Mouse (Mus musculus): ENCODE results near the gene Hmga2.
"Not testable (repeated sequence)": the region's sequence is repeated elsewhere in the genome, so short reads cannot be mapped to it uniquely, and the experiment has no call there.

The Hmga2 gene

GRCm38 (mm10) chr10:120391971-120392716 is 84.1 kb downstream of the Hmga2 start:
- no peak for DNase-seq (ENCODE audit: low spot score)

DNA sequence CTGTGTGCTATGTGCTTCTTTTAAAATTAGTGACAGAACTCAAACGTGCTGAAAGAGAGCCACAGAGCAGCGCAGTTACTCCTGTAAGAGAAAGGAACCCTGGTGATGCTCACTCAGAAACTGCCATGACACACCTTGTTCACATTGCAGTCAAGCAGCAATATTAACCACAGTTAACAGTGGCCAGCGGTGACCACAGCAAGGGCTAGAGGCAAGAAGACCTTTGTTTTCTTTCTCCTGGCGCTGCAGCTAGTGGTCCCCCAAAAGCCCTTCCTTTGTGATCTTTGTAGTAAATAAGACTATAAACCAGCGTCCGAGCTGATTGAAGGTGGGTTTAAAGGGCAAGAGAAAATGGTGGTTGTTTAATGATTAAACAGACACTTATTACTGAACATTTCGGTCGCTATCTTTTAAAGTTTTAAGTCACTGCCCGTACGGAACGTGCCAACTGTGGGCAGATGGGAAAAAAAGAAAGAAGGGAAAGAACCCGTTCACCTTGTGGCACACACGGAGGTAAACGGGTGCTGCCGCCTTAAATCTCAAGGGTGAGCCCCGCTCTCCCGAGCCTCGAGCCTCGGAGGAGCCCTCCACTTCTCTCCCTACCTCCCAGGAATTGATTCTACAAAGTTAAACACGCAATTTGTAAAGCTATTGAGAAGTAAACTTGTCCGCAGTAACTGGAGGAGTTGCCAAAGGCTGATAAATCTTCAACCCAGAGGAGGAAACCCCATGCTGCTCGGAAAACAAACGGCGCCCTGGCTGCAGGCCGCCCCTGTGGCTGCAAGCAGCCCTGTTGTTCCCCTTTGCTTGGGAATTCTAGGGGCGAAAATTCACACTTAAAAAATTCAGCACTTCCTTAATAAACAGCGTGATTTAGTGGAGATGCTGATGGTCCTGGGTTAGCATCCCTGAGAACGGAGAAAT is 85.1 kb downstream of the Hmga2 start:
- no peak for DNase-seq (ENCODE audit: low spot score)

- no peak for DNase-seq (ENCODE audit: low spot score)
Observed at GRCm38 (mm10) chr10:120389707-120390106, 86.6 kb downstream of the Hmga2 start.

DNA sequence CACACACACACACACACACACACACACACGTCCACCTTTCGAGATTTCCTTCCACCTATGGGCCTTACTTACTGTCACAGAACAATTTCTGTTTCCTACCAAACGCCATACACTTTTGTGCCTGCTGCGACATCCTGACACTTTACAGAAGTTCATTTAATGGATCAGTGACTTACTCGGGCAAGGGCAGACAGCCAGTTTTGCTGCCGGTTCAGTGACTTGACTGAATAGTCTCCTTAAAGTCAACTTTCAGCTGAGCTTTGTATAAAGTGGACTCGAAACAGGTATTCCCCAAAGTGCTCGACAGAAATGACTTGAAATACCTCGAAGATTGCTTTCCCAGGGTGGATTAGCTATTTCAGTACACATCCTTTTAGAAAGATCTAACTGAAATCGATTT is 87.3 kb downstream of the Hmga2 start:
- no peak for DNase-seq (ENCODE audit: low spot score)

- no peak for DNase-seq (ENCODE audit: low spot score)
Observed at GRCm38 (mm10) chr10:120388400-120388871, 87.8 kb downstream of the Hmga2 start.

GRCm38 (mm10) chr10:120387105-120387504 is 89.2 kb downstream of the Hmga2 start:
- no peak for DNase-seq (ENCODE audit: low spot score)

- no peak for DNase-seq (ENCODE audit: low spot score)
Observed at GRCm38 (mm10) chr10:120384797-120385600, 91.3 kb downstream of the Hmga2 start.

GRCm38 (mm10) chr10:120384040-120384439 is 92.2 kb downstream of the Hmga2 start:
- no peak for DNase-seq (ENCODE audit: low spot score)

DNA sequence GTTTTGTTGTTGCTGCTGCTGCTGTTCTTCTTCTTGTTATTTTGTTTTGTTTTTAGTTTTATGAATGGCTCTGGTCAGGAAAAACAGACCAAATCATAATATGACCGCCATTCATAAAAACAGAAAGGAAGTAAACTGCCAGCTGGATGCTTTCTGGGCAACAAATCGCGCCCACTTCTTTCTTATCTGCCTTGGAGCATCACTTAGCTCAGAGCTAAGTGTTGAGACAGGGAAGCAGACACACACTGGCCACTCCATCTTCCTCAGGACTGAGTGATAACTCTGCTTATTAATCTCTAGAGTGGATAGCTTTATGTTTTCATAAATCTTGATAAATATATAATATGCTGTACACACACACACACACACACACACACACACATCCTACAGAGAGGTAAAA is 98.5 kb downstream of the Hmga2 start:
- DNase-seq (ENCODE audit: low spot score): no peak

DNA sequence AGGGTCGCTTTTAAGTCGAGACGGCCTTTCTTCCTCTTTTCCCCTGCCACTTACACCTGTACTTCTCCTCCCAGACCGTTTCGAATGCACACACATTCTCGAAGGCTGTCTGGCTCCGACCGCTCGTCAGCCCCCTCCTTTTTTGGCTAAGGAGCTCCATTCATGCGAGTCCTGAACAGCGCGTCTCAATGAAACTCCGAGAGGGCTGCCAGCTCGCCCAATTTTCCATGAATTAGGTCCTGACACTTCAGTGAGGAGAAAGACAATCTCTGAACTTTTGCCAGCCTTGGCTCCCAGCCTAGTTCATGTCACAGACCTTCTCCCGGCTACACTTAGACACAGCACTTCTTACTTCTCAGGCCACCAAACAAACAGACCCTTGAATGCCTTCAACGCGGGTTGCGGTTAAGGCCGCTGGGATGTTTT is 98.9 kb downstream of the Hmga2 start:
- DNase-seq (ENCODE audit: low spot score): peak; percentile 80

GRCm38 (mm10) chr10:120375438-120375837 is 100.8 kb downstream of the Hmga2 start:
- no peak for DNase-seq (ENCODE audit: low spot score)

- DNase-seq (ENCODE audit: low spot score): no peak
Observed at GRCm38 (mm10) chr10:120371215-120371614, 105.1 kb downstream of the Hmga2 start.

- no peak for DNase-seq (ENCODE audit: low spot score)
Observed at GRCm38 (mm10) chr10:120369187-120369805, 107.0 kb downstream of the Hmga2 start.

GRCm38 (mm10) chr10:120366173-120366592 is 110.1 kb downstream of the Hmga2 start:
- DNase-seq (ENCODE audit: low spot score): not testable (repeated sequence)

GRCm38 (mm10) chr10:120365380-120366172 is 110.7 kb downstream of the Hmga2 start:
- no peak for DNase-seq (ENCODE audit: low spot score)

DNA sequence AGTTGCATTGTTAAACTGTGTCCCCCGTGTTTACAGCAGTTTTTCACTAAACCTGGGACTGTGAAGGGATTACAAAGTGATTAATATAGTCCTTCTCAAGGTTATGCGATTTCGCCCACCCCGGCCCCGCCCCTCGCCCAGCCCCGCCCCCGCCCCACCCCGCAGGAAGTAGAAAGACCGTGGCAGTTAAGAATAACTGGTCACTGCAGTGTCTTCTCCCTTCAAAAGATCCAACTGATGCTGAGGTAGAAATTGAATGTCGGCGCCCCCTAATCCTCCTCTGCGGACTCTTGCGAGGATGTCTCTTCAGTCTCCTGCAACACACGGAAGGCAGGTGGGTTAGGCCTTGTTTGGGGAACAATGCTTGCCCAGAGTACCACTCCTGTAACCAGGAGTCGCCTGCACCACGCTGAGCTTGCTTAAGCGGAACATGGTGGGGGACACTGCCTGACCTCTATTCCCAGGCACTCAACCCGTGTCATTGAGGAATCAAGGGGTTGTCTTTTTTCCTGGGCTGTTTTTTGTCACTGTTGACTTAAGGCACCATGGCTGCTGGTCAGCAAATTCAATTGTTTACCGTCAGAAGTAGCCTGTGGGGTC is 112.2 kb downstream of the Hmga2 start:
- no peak for DNase-seq (ENCODE audit: low spot score)

- not testable (repeated sequence) for DNase-seq (ENCODE audit: low spot score)
Observed at GRCm38 (mm10) chr10:120363298-120363982, 112.8 kb downstream of the Hmga2 start.

GRCm38 (mm10) chr10:120354523-120355030 is 121.7 kb downstream of the Hmga2 start:
- no peak for DNase-seq (ENCODE audit: low spot score)

DNA sequence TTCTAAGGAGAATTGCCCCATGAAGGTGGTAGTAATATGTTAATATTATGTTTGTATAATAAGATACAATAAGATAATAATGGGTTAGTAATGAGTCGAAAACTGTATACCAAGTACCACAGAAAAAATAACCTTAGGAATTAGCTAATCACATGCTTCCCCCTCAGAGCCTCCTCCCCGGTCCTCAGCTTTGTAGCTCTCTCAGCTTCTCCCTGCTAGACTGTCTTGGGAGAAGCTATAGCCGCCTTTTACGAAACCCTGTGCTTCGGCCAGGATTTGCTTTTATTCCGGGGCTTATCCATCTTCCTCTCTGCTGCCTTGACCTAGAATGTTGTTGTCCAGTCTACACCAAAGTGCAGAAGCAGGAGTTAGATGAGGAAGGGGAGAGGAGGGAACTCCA is 130.9 kb downstream of the Hmga2 start:
- no peak for DNase-seq (ENCODE audit: low spot score)
